Mouse (Mus musculus) kidney, postnatal 10 days (tissue): ENCODE data around the gene Rpp14.

ENCODE experiments used
- DNase-seq: peaks from one replicate; pipeline ENCODE4 v3.0.0; 2021; ENCODE audit warnings: mixed read lengths

The Rpp14 gene

DNA sequence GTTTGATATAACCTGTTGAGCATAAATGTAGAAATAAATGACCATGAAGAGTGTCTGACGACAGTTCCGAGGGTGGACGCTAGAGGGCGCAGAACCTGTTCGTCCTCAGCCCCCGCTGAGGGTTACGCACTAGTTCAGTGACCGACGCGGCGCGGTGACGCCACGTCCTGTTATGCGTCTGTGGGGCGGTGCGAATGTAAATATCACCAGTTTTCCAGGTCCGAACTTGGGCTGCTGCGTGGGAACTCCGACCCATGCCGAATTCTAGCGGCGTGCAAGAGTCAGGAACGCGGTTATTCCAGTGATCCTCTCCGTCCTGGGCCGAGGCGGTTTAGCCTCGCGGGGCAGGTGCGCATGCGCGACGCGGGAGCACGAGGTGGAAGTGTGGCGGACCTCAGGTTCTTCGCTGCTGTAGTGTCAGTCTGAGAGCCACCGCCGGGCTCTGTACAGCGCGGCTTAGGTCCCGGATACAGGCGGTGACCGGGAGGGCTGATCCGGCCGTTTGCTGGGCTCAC lies at the start of gene Rpp14:
Rpp14 (plus strand) TSS at position 203 of the 515 bp plus-strand sequence.
- DNase-seq: peak; percentile 98

DNA sequence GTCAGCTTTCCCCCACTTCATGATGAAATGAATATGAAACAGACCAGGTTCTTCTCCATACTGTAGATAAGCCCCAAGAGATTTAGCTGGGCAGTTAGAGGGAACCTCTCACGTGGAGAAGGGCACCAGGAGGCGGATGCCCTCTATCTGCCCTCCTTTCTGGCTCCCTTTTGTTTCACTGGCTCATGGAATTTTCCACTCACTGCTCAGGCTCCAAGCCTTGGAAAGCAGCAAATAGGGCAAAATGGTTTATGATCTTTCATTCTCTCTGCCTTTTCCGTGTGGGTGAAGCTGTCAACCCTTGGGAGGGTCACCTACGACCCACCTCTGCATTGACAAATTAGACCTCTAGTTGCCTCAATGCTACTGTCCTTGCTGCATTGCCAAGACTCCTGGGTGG lies 49.6 kb upstream of the Rpp14 start:
- DNase-seq: no peak

DNA sequence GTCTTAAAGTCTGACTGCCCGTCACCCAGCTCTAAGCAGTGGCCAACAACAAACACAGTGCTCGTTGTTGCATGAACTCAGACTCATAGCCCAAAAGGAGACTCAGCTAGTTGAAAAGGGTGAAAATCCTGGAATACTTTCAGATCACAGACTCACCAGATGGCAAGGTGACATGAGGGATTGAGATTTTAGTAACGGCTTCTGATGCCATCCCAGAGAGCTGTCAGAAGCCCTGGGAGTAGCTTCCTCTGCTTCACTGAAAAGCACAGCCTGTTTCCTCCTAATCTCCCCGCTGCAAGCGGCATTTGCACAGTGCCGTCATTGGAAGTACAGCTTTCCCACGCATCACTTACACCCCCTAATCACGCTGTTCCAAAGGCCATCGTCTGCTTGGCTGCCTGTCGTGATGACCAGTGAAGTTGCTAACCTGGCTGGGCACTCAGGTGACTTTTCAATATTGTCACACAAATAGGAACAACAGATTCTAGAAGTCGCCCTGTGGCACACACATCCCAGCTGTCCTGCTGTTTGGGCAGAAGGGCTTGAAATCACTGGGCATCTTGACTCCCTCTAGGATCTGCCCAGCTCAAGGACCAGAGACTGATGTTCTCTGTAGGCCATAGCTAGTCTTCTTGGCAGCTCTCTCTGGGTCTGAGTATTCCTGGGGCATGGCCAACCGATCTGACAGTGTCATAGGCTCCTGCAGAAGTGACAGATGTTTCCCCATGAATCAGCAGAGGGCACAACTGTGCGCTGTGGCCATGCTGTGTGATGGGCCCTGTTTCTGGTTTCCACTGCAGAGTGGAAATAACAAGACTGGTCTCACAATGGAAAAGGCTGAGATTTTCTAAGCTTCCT lies 47.9 kb upstream of the Rpp14 start:
- DNase-seq: no peak

DNA sequence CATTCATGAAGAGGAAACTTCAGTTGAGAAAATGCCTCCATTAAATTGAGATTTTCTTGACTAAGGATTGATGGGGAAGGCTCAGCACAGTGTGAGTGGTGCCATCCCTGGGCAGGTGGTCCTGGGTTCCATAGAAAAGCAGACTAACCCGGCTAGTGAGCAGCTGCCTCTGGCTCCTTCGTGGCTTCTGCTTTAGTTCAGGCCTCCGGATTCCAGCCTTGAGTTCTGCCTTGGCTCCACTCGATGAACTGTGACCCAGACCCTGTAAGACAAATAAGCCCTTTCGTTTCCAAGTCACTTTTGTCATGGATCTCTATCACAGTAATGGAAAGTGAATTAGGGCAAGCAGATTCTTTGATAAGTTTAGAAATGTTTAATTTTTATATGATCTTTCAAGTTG lies 45.6 kb upstream of the Rpp14 start:
- DNase-seq: no peak

DNA sequence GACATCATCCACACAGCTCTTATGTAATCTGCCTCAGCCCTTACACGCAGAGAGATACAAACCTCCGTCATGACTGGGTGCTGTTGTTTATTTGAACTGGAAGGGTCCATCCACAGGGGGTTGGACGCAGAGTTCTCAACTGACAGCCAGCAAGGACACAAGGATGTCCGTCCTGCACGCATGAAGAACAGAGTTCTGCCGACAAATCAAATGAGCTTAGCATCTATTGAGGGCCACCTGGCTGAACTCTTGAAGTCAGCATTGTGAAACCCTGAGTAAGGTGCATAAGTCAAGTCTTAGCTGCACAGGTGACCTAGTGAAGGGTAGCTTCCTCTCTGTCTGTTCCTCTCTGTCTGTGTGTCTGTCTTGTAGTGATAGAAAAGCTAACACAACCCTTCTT lies 44.2 kb upstream of the Rpp14 start:
- no peak for DNase-seq

DNA sequence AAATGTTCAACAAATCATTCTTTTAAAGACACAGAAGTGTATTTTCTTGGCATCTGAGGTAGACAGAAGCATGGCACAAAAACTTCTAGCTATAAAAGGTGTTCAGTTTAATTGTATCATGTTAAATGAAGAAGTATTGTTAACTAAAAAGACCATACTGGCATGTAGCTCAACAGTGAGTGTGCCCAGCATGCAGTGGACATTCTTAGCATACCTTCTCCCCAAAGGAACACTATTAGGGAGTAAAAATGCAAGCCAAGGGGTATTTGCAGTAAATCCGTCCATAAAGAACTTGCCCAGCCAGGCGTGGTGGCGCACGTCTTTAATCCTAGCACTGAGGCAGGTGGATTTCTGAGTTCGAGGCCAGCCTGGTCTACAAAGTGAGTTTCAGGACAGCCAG lies 43.8 kb upstream of the Rpp14 start:
- DNase-seq: no peak

DNA sequence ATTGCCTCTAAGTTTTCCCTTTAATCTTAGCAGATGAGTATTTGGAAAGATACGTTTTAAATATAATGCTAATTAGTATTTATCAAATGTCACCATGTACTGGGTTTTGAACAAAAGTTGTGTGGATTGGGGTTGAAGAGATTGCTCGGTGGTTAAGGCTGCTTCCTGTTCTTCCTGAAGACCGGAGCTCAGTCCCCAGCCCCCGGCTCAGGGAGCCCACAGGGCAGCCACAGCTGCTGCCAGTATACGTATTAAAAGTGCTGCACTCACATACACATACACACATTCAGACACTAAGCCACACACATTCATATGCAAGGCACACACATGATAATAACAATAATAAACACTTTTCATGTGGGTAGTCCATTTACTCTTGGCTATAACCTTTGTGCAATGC lies 42.0 kb upstream of the Rpp14 start:
- no peak for DNase-seq

DNA sequence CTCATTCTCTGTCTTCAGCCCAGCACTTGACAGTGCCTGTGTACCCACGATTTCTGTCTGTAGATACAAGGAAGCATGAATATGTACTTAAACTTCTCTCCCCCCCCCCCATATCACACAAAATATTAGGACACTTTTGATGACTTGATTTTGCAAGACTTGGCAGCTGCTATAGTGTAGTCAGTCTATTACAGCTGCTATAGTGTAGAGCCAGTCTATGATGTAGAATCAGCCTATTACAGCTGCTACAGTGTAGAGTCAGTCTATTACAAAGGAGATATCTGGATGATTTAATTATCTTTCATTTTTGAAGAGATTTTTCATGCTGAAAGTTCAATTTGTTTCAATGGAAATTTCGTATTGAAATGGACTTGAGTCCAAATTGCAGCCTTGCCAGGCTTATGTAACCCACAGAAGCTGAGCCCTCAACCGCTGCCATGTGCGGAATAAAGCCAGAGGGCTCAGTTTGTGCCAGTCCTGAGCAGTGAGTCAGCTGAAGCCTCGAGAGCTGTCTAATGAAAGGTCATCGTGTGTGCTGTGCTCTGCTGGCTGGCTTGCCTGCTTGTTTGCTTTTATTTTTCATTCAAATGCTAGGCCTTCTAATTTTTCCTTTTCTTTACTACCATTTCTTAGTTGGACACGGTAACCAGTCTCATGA lies 41.2 kb upstream of the Rpp14 start:
- peak; percentile 30 for DNase-seq

DNA sequence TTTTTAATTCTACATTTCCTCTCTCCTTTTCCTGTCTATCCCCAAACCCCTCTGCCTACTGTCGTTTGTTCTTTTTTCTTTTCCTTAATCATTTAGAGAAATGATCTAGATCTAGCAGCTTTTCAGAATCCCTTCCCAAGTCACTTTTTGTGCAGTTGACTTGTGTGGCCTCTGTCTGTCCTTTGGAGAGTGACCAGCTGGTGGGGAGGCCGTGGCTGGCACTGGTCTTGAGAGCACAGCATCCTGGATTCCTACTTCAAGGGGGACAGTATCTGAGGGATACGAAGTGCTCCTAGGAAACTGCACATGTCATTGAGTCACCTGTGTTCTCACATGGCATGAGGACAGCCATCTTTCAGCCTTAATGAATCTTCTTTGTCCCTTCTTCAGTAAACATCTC lies 40.0 kb upstream of the Rpp14 start:
- no peak for DNase-seq

DNA sequence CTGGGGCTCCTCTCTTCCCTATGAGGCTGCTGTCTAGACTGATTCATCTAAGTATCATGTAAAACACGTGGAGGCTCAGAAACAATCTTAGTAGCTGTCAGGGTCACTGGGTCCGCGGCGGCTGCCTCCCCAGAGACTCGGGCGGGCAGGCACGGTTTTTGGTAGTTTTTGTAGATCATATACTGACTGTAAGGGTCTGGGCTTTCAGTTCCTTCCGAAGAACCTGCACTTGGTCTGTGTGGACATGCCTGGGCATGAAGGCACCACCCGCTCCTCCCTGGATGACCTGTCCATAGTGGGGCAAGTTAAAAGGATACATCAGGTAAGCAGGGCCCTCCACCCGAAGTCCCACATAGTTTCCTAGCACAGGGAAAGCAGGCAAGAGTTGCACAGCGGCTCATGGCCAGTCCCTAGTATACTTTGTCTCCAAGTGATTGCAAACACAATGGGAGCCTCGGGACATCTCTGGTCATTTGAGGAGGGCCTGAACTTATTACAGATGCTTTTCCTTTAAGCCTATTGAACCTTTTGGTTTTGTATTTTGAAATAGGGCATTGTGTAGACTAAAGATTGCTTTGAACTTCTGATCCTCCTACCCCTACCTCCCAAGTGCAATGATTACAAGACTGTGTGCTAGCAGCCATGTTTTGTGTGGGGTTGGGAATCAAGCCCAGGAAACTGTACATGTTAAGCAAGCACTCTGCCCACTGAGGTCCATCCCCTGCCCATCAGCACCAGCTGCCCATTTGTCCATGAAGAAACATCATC lies 39.1 kb upstream of the Rpp14 start:
- DNase-seq: no peak

DNA sequence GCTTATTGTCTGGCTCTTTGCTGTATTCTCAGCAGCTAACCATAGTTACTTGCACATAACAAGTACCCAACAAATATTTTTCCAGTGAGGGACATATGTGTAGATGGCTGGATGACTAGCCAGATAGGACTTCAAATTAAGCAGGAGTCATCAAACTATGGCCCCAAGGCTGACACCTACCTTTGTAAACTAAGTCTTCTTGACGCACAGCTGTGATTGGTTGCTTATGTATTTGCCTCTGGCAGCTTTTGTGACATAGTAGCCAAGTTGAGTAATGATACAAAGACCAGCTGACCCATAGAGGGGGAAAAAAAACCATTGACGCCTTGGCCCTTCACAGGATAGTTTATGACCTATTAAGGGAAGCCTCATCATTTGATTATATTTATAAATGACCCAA lies 38.0 kb upstream of the Rpp14 start:
- DNase-seq: no peak

DNA sequence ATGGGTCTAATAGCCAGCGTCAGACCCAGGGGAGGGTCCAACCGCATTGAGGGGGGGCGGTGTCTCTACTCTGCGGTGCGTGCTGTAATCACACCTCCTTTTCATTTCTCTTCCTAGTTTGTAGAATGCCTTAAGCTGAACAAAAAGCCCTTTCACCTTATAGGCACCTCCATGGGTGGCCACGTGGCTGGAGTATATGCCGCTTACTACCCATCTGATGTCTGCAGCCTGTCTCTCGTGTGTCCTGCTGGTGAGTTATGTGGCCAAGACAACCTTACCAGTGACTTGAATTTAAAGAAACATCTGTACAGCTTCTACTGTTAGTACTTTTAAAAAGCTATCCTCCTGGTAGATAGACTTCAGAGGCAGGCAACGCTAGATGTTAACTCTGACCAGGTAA lies 37.6 kb upstream of the Rpp14 start:
- no peak for DNase-seq

DNA sequence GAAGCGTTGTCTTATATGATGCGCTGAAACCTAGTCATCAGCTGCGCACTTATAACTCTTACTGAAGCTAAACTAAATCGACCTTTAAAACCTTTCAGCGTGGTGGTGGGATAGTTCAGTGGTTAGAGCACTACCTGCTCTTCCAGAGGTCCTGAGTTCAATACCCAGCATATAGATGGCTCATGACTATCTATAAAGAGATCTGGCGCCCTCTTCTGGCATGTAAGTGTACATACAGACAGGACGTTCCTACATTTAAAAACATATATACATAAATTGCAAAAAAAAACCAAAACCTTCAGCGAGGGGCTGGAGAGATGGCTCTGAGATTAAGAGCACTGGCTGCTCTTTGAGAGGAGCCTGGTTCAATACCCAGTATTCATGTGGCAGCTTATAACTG lies 35.8 kb upstream of the Rpp14 start:
- peak; percentile 55 for DNase-seq

DNA sequence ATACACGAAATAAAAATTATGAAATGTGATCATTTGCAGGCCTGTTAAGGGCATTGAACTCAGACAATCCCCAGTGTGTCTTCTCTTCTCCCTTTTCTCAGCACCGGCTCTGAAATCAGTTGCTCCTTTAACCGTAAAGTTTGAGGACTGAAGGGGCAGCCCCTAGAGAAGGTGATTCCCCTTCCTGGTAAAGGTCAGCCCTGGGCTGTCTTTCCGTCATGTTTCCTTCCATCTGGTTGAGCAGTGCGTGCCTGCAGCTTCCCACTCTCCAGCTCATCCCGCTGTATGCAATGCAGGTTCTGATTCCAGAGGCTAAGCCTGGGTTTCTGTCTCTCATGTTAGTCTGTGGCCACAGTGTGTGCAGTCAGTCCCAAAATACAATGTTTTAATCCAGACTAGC lies 35.4 kb upstream of the Rpp14 start:
- no peak for DNase-seq

DNA sequence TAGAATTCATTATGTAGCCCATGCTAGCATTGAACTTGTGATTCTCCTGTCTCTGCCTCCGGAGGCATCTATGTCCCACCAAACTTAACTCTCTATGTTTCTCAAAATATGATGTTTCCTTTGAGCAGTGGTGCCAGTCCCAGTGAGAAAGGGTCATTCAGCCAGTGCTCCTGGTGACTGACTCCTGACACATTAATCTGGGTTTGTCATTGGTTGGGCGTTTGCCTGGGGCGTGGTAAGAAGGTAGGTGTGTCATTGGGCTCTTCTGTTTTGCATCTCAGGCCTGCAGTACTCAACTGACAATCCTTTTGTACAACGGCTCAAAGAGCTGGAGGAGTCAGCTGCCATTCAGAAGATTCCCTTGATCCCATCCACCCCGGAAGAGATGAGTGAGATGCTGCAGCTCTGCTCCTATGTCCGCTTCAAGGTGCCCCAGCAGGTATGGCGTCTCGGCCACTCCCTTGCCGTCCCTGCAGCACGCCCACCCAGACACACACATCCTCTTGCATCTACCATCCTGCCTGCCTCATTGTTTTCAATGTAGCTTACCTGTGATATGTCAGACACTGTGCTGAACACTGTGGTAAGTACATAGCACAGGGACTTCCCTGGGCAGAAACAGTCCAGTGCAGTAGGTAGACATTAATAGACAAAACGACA lies 34.9 kb upstream of the Rpp14 start:
- DNase-seq: no peak

DNA sequence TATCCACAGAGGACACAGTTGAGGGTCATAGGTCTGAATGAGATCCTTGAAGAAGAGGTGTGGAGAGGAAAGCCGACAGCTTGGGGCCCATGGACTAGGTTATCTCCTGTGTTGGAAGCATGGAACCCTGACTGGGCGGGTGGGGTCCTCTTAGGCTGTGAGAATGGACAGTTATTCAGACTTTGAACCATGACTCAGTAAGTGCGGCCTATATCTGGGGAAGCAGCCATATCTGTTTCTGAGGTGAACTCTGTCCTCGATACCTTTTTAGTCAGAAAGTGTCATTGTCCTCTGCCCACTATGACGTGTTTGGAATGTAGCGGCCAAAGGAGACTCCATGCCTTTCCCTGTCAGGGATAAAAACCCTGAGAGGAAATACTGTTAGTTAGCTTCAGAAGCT lies 33.3 kb upstream of the Rpp14 start:
- DNase-seq: no peak

DNA sequence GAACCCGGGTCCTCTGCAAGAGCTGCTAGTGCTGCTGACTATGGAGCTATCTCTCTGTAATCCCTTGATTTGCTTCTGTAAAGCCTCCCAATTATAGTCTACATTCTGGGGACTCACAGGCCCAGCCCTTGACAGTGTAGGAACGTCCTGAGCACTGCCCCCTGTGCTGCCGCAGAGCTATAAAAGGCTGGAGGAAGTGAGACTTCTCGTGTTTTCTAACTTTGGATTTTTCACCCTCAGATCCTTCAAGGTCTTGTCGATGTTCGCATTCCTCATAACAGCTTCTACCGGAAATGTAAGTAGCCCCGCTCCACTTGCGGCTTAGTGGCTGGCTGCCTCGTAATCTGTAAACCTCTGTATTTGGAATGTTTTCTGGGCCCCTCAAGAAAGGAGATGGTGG lies 30.8 kb upstream of the Rpp14 start:
- no peak for DNase-seq

DNA sequence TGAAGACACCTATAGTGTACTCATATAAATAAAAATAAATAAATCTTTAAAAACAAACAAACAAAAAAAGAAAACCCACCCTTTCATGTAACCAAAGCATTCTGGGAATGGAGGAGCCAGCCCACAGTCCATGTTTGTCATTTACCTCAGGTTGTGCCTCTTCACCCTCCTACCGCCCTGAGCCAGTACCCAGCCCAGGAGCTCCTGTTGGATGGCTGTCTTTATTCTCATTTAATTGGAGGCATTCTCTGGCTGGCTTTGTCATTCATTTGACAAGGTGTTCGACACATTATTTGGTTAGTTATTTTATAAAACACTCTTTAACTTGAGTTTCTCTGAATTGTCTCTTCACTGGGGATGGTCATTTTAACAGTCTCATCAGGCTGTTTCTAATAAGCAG lies 28.3 kb upstream of the Rpp14 start:
- DNase-seq: no peak

DNA sequence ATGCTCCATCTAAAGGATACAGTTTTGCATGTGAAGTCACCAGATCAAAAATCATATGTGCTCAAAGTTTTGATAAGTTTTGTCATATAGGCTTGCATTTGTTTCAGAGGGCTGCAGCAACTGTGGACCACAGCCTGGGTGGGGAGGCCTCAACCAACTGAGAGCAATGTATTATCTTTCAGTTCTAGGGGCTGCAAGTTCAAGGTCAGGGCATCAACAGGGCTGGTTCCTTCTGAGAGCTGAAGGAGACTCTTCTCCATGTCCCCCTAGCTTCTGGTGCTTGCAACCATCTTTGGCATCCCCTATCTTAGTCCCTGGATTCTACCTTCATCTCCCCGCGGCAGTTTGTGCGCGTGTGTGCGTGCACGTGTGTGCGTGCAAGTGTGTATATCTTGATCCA lies 27.5 kb upstream of the Rpp14 start:
- no peak for DNase-seq

DNA sequence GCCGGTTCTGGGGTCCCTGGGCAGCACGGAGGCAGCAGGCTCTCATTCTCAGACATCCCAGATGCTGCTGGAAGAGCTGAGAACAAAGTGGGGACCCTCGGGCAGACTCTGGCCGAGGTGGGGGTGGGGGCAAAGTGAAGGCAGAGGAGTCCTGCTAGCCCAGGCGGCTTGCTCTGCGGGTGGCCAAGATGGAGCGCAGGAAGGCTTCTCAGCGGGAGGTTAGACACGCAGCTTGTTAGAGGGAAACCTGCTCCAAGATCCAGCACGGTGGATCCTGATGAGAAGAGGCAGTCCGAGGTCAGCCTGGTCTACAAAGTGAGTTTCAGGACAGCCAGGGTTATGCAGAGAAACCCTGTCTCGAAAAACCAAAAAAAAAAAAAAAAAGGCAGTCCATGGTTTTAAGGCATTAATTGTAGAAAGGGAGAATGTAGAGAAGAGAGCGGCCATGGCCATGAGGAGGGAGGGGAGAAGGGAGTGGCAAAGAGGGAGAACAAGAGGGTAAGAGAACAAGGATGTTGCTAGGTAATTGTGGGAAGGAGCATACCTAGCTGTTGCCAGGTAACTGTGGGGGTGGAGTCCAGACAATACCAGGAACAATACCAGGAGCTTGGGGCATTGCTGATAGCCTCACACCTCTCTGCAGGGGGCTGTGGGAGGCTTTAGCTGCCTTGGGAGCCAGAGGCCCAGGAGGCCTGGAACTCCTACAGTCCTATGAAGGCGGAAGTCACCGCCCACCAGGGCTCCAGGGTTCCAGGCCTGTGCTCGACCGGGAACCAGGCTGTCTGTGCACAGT lies 25.7 kb upstream of the Rpp14 start:
- no peak for DNase-seq

DNA sequence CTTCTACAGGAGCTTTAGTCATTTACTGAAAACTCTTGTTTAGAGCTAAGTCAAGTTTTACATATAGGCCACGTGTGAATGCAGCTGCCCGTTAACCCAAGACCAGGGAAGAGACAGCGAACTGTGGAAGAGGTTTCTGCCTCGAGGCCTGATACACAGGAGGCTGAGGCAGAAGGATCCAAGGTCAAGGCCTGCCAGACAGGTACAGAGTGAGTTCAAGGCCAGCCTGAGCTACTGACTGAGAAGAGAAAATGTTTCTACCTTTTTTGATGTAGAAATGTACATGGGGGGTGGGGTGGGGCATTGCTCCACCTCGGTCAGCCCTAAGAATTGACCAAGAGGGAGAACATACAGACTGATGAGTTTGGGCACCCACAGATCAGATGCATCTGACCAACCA lies 24.1 kb upstream of the Rpp14 start:
- DNase-seq: no peak

DNA sequence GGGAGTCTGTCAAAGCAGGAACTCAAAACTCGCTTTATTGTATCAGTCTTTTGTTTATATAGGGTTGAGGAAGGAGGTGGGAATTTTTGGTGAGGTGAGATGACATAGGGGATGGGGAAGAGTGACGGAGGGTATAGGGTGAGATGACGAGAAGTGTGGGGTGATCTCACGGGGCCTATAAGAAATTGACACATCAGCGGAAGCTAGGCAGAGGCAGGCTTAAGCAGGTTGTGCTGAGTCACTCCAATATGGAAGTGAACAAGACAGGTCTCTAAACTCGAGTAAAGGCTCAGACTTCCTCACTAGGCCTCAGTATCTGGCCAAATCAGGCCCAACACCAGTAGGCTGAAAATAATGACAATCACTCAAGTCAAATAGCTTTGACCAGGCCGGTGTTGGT lies 20.2 kb upstream of the Rpp14 start:
- DNase-seq: no peak
